Mouse (Mus musculus) midbrain, embryonic 11.5 days (tissue): ENCODE measurements around the gene Acbd3. TPM values are rescaled to one million over a fixed set of nuclear protein-coding genes. Genes with fewer than 3 reads are reported as not detected.

Experiments
- polyA plus RNA-seq: library from polyadenylated mRNA; unstranded; fragments of >200 nt; fragmentation: Nextera tagmentation; extraction: Ambion mirVana; gene quantifications from 2 replicates; pipeline ENCODE4 v1.2.1, GENCODE M21; 2014

Gene Acbd3
- polyA plus RNA-seq, 1 experiment from 2014 or later = 20.8 TPM

Other genes starting within 250 kb of the Acbd3 start
- gene Stum, start 242.5 kb upstream of the Acbd3 start, polyA plus RNA-seq = 1.0 TPM in 2 replicates
- gene Parp1, start 157.1 kb upstream of the Acbd3 start, polyA plus RNA-seq = 188 and 213 TPM in 2 replicates
- gene Lin9, start 84.9 kb upstream of the Acbd3 start, polyA plus RNA-seq = 26.2 and 30.4 TPM in 2 replicates
- 0.08 TPM in 1 of 2 replicates, not detected in the other for gene Mixl1, start 29.0 kb upstream of the Acbd3 start, polyA plus RNA-seq
- gene H3f3a, start 87.9 kb downstream of the Acbd3 start, polyA plus RNA-seq = 3,662 and 3,728 TPM in 2 replicates
- gene Sde2, start 125.1 kb downstream of the Acbd3 start, polyA plus RNA-seq = 34.1 and 35.1 TPM in 2 replicates
- gene Lefty2, start 167.1 kb downstream of the Acbd3 start, polyA plus RNA-seq = not detected in 2 replicates
- gene Pycr2, start 178.2 kb downstream of the Acbd3 start, polyA plus RNA-seq = 85.4 and 97.9 TPM in 2 replicates
- 0.51 and 1.1 TPM in 2 replicates for gene Lefty1, start 209.0 kb downstream of the Acbd3 start, polyA plus RNA-seq
- 2.4 and 2.5 TPM in 2 replicates for gene Tmem63a, start 216.3 kb downstream of the Acbd3 start, polyA plus RNA-seq